Mouse (Mus musculus): ENCODE data around the gene Pigq. TPM values are rescaled to one million over a fixed set of nuclear protein-coding genes. Genes with fewer than 3 reads are reported as not detected.

The Pigq gene
- polyA plus RNA-seq, 1 experiment: 48.5 TPM

DNA sequence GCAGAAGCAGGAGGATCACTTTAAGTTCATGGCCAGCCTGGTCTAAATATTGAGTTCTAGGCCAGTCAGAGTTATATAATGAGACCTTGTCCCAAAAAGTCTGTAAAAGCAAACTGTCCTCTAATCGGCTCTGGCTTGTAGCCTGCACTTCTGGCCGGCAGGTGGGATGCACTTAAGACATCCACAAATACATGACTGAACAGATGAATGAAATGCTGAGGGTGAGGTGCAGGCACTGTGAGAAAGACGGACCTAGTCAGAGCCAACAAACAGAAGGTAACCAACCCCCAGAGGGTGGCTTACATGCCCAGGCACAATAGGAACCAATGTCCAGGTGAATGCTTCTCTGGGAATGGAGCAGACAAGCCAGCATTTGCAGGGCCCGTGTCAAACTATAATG, 30.4 kb downstream of the Pigq start:
- Histone ChIP-seq H3K36me3 (replicated peaks; ENCODE audit: low read length) (peaks cover 52% of the 10 kb centered on the region), H3K4me1 (peaks cover 72% of the 10 kb centered on the region), H3K27me3 (replicated peaks) (peaks cover 2% of the 10 kb centered on the region), H3K9me3 (no peaks in the 10 kb centered on the region), H3K4me3 (replicated peaks) (peak overlapping the region; percentile 59)
- no peak for TF ChIP-seq GATA1 (IDR thresholded peaks at IDR 0.05; ENCODE audit: borderline replicate concordance, low read length)
- no peak for TF ChIP-seq FLI1 (IDR thresholded peaks at IDR 0.05; ENCODE audit: low read length)

GRCm38 (mm10) chr17:25913877-25914275, 30.9 kb downstream of the Pigq start:
- H3K4me1 ChIP-seq: peaks cover 69% of the 10 kb centered on the region
- no peaks in the 10 kb centered on the region for H3K9me3 ChIP-seq
- peaks cover 2% of the 10 kb centered on the region for H3K27me3 ChIP-seq (replicated peaks)
- H3K4me3 ChIP-seq (replicated peaks): peak overlapping the region; percentile 74
- TF ChIP-seq FLI1 (IDR thresholded peaks at IDR 0.05; ENCODE audit: low read length) (no peak), GATA1 (IDR thresholded peaks at IDR 0.05; ENCODE audit: borderline replicate concordance, low read length) (no peak)
- peaks cover 52% of the 10 kb centered on the region for H3K36me3 ChIP-seq (replicated peaks; ENCODE audit: low read length)

DNA sequence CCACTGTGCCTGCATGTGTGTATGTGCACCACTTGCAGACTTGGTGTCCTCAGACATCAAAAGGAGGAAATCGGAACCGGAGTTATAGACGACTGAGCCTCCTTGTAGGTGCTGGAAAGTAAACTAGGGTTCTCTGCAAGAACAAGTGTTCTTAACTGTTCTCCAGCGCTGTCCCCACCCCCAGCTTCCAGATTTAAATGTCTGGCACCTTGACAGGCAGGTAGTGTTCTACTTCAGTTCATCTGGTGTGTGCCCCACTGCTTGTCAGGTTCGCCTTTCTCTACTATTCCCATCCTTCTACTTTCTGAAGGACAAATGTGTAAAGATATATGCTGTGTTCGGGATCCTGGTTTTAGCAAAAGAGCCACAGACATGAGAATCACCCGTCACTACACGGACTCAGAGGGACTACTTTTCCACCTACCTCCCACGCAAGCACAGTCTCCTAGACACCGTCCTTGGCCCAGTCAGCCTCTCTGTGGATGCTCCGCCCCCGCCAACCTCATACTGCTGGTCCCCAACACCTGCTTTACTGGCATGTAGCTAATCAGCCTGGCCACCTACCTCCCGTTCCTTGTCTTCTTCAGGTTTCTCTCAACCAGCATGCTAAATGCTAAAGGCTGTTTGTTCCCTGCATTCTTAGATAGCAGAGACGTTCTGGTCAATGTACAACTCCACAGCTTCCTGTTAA, 31.4 kb downstream of the Pigq start:
- TF ChIP-seq FLI1 (IDR thresholded peaks at IDR 0.05; ENCODE audit: low read length): no peak
- Histone ChIP-seq H3K4me3 (replicated peaks) (peak overlapping the region; percentile 74), H3K36me3 (replicated peaks; ENCODE audit: low read length) (peaks cover 52% of the 10 kb centered on the region), H3K9me3 (no peaks in the 10 kb centered on the region), H3K4me1 (peaks cover 63% of the 10 kb centered on the region), H3K27me3 (replicated peaks) (peaks cover 2% of the 10 kb centered on the region)

GRCm38 (mm10) chr17:25911816-25912215, 32.9 kb downstream of the Pigq start:
- H3K9me3 ChIP-seq: no peaks in the 10 kb centered on the region
- H3K4me3 ChIP-seq (replicated peaks): peak overlapping the region; percentile 2
- H3K4me1 ChIP-seq: peaks cover 53% of the 10 kb centered on the region
- H3K36me3 ChIP-seq (replicated peaks; ENCODE audit: low read length): peaks cover 52% of the 10 kb centered on the region
- no peak for TF ChIP-seq GATA1 (IDR thresholded peaks at IDR 0.05; ENCODE audit: borderline replicate concordance, low read length)
- TF ChIP-seq FLI1 (IDR thresholded peaks at IDR 0.05; ENCODE audit: low read length): no peak
- peaks cover 2% of the 10 kb centered on the region for H3K27me3 ChIP-seq (replicated peaks)

DNA sequence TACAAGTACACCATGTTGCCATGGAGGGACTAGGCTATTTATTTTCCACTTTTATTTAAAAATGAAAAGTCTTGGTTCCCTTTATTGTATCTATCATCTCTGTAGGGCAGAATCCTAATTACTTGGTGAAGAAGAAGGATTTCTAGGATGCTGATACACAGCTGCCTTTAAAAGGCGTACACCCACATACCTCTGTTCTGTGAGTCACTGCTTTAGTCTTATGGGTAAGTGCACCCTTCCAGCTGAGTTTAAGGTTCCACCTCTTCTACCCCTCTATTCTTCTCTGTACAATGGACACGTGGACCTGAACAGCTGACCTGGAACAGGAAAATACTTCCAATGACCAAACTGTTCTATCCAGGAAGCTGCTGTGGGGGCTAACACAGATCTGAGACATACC, 37.1 kb downstream of the Pigq start:
- Histone ChIP-seq H3K4me1 (peaks cover 37% of the 10 kb centered on the region), H3K27me3 (replicated peaks) (no peaks in the 10 kb centered on the region), H3K4me3 (replicated peaks) (no peak overlapping the region), H3K36me3 (replicated peaks; ENCODE audit: low read length) (peaks cover 45% of the 10 kb centered on the region), H3K9me3 (no peaks in the 10 kb centered on the region)
- TF ChIP-seq FLI1 (IDR thresholded peaks at IDR 0.05; ENCODE audit: low read length): no peak
- TF ChIP-seq GATA1 (IDR thresholded peaks at IDR 0.05; ENCODE audit: borderline replicate concordance, low read length): no peak

DNA sequence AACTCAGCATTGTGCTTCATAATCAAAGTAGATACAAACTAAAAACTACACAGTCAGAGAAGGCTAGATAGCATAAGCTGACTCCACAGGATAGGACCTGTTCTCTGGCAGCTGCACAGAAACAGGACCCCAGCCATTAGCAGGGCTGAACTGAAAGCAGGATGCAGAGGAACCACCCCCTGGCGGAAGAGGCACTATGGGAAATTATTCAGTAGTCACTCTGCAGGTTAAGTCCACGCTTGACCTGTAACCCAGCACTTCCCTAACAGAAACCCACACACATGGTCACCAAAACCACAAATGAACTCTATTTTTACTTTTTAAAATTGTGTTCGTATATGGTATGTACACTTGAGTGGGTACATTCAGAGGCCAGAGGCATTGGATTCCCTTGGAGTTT, 41.7 kb downstream of the Pigq start:
- peaks cover 38% of the 10 kb centered on the region for H3K4me1 ChIP-seq
- peaks cover 53% of the 10 kb centered on the region for H3K36me3 ChIP-seq (replicated peaks; ENCODE audit: low read length)
- H3K27me3 ChIP-seq (replicated peaks): no peaks in the 10 kb centered on the region
- H3K4me3 ChIP-seq (replicated peaks): peak overlapping the region; percentile 18
- TF ChIP-seq FLI1 (IDR thresholded peaks at IDR 0.05; ENCODE audit: low read length): no peak
- no peak for TF ChIP-seq GATA1 (IDR thresholded peaks at IDR 0.05; ENCODE audit: borderline replicate concordance, low read length)
- peaks cover 4% of the 10 kb centered on the region; the same call in 1 of the 2 replicates for H3K9me3 ChIP-seq

DNA sequence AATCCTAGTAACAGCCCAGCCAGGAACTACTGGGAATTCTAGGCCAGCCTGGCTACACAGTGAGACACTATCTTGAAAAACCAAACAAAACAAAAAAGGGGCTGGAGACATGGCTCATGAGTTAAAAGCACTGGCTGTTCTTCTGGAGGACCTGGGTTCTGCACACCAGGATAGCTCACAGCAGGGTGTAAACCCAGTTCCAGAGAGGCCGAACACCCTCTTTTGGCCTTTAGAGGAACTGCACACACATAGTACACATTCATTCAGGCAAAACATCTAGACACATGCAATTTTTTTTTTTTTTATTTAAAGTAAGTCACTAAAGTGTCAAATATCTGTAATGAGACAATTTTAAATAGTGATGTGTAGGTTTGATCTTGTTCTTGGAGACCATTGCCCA, 44.5 kb downstream of the Pigq start:
- Histone ChIP-seq H3K4me3 (replicated peaks) (no peak overlapping the region), H3K36me3 (replicated peaks; ENCODE audit: low read length) (peaks cover 35% of the 10 kb centered on the region), H3K27me3 (replicated peaks) (no peaks in the 10 kb centered on the region), H3K9me3 (peaks cover 4% of the 10 kb centered on the region; the same call in 1 of the 2 replicates), H3K4me1 (peaks cover 46% of the 10 kb centered on the region)
- TF ChIP-seq FLI1 (IDR thresholded peaks at IDR 0.05; ENCODE audit: low read length) (no peak), GATA1 (IDR thresholded peaks at IDR 0.05; ENCODE audit: borderline replicate concordance, low read length) (no peak)

- Histone ChIP-seq H3K36me3 (replicated peaks; ENCODE audit: low read length) (peaks cover 30% of the 10 kb centered on the region), H3K9me3 (peaks cover 4% of the 10 kb centered on the region; the same call in 1 of the 2 replicates), H3K4me1 (peaks cover 33% of the 10 kb centered on the region), H3K4me3 (replicated peaks) (no peak overlapping the region), H3K27me3 (replicated peaks) (no peaks in the 10 kb centered on the region)
- no peak for TF ChIP-seq FLI1 (IDR thresholded peaks at IDR 0.05; ENCODE audit: low read length)
- no peak for TF ChIP-seq GATA1 (IDR thresholded peaks at IDR 0.05; ENCODE audit: borderline replicate concordance, low read length)
Observed at GRCm38 (mm10) chr17:25895891-25896290, 48.8 kb downstream of the Pigq start.

DNA sequence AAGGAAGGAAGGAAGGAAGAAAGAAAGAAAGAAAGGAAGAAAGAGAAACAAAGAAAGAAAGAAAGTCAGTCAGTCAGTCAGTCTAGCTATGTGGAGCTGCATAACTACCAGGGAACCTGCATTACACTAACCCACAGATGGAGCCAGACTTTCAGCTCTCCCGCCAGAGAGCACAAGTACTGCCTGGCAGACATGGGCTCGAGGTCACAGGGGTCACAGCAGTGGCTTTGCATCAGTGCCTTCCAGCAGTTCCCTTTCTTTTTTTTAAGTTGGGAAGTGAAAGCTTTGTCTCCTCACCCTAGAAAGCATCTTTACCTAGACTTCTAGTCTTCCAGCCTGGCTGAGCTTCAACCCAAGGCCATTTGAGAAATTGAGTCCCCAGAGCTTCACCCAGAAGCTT, 49.3 kb downstream of the Pigq start:
- Histone ChIP-seq H3K36me3 (replicated peaks; ENCODE audit: low read length) (peaks cover 30% of the 10 kb centered on the region), H3K27me3 (replicated peaks) (no peaks in the 10 kb centered on the region), H3K4me3 (replicated peaks) (no peak overlapping the region), H3K9me3 (0 out of 2 replicates have a peak, but pooled peaks cover under 1% of the 10 kb centered on the region), H3K4me1 (peaks cover 33% of the 10 kb centered on the region)
- TF ChIP-seq GATA1 (IDR thresholded peaks at IDR 0.05; ENCODE audit: borderline replicate concordance, low read length) (no peak), FLI1 (IDR thresholded peaks at IDR 0.05; ENCODE audit: low read length) (no peak)

DNA sequence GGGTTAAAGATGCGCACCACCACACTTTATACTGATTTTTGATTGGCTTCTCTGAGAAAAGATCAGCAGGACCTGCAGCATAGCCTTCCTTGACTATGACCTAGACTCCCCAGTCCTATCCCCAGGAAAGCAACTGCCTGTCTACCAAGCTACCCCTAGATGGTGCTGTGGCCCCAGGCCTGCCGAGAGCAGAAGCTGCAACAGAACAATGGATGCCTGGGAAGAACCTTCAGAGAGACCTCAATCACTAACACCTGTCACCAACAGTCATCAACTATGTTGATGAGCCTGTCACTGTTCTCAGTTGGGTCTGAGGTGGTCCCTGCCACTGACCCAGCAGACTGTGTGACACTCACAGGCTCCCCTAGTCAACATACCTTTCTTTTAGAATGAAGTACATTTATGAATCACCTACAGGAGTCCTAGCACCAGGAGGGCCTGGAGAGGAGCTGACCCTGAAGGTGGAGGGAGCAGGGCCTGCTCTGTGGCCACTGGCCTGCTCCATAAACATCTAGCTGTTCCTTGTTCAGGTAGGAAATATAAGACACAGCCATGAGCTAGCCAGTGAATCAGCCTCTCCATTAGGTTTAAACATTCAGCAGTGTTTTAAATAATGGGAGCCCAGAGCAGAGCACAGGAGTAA, 50.6 kb downstream of the Pigq start:
- Histone ChIP-seq H3K27me3 (replicated peaks) (no peaks in the 10 kb centered on the region), H3K4me3 (replicated peaks) (no peak overlapping the region), H3K9me3 (no peaks in the 10 kb centered on the region), H3K36me3 (replicated peaks; ENCODE audit: low read length) (peaks cover 30% of the 10 kb centered on the region), H3K4me1 (peaks cover 25% of the 10 kb centered on the region)
- TF ChIP-seq GATA1 (IDR thresholded peaks at IDR 0.05; ENCODE audit: borderline replicate concordance, low read length) (no peak), FLI1 (IDR thresholded peaks at IDR 0.05; ENCODE audit: low read length) (no peak)

All from megakaryocyte, embryonic 14.5 days (primary cell).